Mouse (Mus musculus) ES-E14 (cell line): ENCODE results near the gene Rit1.
"Not testable (repeated sequence)": the region's sequence is repeated elsewhere in the genome, so short reads cannot be mapped to it uniquely, and the experiment has no call there.

Experiments used
- CHD2 ChIP-seq: IDR thresholded peaks from 2 replicates; pipeline ENCODE4 v1.6.1; 2014; ENCODE audit warnings: mild to moderate bottlenecking, low read depth, low read length, inconsistent platforms
- HCFC1 ChIP-seq: IDR thresholded peaks from 2 replicates; pipeline ENCODE4 v1.6.1; 2012; ENCODE audit warnings: low read length, inconsistent platforms, borderline replicate concordance; ENCODE audit not compliant: insufficient read depth
- MAFK ChIP-seq: IDR thresholded peaks from 2 replicates; pipeline ENCODE4 v1.6.1; 2014; ENCODE audit warnings: mild to moderate bottlenecking, low read depth, low read length, inconsistent platforms; ENCODE audit not compliant: insufficient read depth
- ZC3H11A ChIP-seq: IDR thresholded peaks from 2 replicates; pipeline ENCODE4 v1.6.1; 2012; ENCODE audit warnings: low read depth, mild to moderate bottlenecking, inconsistent platforms, low read length, borderline replicate concordance
- ZNF384 ChIP-seq: IDR thresholded peaks from 2 replicates; pipeline ENCODE4 v1.6.1; 2012; ENCODE audit warnings: low read depth, low read length, inconsistent platforms

- TF ChIP-seq MAFK, CHD2, HCFC1, ZNF384, ZC3H11A: not testable (repeated sequence)
These were observed 55.8 kb downstream of the Rit1 start for GRCm38 (mm10) chr3:88772399-88772798.
